Mouse (Mus musculus) brain, embryonic 14.5 days (tissue): ENCODE data around the gene Eaf1. TPM values are rescaled to one million over a fixed set of nuclear protein-coding genes. Genes with fewer than 3 reads are reported as not detected.

Experiments used
- DNase-seq: peaks from one replicate; pipeline ENCODE4 v3.0.0-alpha.2; 2011; ENCODE audit warnings: low read depth
- CTCF ChIP-seq: fragments of 200-500 bp; IDR thresholded peaks from 2 replicates; pipeline ENCODE4 v1.5.1; 2012; ENCODE audit warnings: inconsistent platforms, mild to moderate bottlenecking, moderate library complexity, borderline replicate concordance; ENCODE audit not compliant: insufficient read depth, insufficient read length; ENCODE audit errors: extremely low read depth
- POLR2A ChIP-seq: fragments of 200-500 bp; IDR thresholded peaks from 2 replicates; pipeline ENCODE4 v1.6.1; 2012; ENCODE audit warnings: mild to moderate bottlenecking, inconsistent platforms, borderline replicate concordance; ENCODE audit not compliant: poor library complexity, insufficient read depth, insufficient read length, severe bottlenecking; ENCODE audit errors: extremely low read depth
- polyA plus RNA-seq: library from polyadenylated mRNA; depleted of rRNA; stranded (reverse); fragments of >200 nt; gene quantifications from 2 replicates; pipeline ENCODE4 v1.2.3, GENCODE M21; 2012

Eaf1 gene
- polyA plus RNA-seq, 1 experiment: 19.1 TPM

DNA sequence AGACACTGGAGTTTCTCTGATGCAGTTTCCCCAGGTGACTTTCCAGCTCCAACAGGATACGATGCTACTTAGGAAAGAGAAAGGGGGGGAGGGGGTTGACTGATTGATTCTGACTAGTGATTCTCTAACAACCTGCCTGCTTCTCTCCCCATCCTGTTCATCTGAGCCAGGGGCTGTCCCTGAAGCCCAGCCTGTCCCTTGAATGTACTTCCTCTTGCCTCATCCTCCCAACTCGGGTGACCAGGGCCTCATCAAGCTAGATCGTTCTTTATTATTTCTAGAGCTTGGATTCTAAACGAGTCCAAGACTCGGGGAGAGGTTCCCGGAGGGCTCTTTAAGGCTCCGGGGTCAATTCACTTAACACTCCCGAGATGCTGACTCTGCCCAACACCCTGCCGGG is 298 bp upstream of the Eaf1 start:
- DNase-seq: no peak
- TF ChIP-seq CTCF: no peak

DNA sequence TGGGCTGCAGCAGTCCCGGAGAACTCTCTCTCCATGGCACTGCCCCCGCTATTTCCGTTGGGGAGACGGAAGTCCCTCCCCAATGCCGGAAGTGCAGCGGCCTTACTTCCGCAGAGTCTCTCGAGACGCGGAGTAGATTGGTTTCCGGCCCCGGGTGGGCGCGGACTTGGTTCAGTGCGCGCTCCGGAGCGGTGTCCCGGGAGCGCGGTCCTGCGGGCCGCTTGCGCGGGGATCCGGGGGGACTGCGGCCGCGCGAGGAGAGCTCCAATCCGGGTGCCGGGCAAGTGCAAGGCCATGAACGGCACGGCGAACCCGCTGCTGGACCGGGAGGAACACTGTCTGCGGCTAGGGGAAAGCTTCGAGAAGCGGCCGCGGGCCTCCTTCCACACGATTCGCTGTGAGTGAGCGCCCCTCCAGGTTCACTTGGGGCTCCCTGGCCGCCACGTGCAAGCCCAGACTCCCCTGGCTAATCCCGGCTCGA is 816 bp downstream of the Eaf1 start, which contains the start of gene Mettl6:
TSS of gene Mettl6 (minus strand) at position 66 of the 481 bp plus-strand sequence.
- TF ChIP-seq POLR2A (peak; percentile 85), CTCF (no peak)
- peak; percentile 97 for DNase-seq

- TF ChIP-seq CTCF (no peak), POLR2A (no peak)
- no peak for DNase-seq
Measured at GRCm38 (mm10) chr14:31495538-31495937, 1.3 kb downstream of the Eaf1 start.

DNA sequence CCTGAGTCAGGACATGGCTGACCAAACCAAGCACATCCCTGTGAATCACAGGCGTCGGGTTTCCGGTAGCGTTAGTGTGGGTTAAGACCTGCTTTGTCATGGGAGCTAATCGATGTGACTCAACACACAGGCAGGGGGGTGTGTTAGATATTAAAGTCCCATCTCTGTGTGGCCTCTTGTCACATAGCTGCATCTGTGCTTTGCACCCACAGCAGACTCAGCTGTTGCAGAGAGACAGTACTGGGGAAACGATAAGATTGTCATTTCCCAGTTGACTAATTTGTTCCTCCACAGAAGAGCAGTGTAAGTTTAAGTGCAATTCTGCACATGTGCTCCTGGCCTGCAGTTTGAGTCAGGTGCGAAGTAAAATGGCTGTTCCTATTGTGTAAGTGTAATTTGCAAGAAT is 2.0 kb downstream of the Eaf1 start:
- DNase-seq: no peak
- TF ChIP-seq POLR2A (no peak), CTCF (no peak)

GRCm38 (mm10) chr14:31499526-31499925 is 5.3 kb downstream of the Eaf1 start:
- no peak for DNase-seq
- no peak for TF ChIP-seq CTCF
- no peak for TF ChIP-seq POLR2A

- DNase-seq: no peak
- TF ChIP-seq POLR2A: no peak
- TF ChIP-seq CTCF: no peak
Measured at GRCm38 (mm10) chr14:31503406-31503805, 9.2 kb downstream of the Eaf1 start.

- TF ChIP-seq POLR2A: no peak
- TF ChIP-seq CTCF: no peak
- DNase-seq: peak; percentile 55
Measured at GRCm38 (mm10) chr14:31506456-31506855, 12.3 kb downstream of the Eaf1 start.

- peak; percentile 14 for DNase-seq
- TF ChIP-seq CTCF (no peak), POLR2A (no peak)
Measured at GRCm38 (mm10) chr14:31509911-31510310, 15.7 kb downstream of the Eaf1 start.

DNA sequence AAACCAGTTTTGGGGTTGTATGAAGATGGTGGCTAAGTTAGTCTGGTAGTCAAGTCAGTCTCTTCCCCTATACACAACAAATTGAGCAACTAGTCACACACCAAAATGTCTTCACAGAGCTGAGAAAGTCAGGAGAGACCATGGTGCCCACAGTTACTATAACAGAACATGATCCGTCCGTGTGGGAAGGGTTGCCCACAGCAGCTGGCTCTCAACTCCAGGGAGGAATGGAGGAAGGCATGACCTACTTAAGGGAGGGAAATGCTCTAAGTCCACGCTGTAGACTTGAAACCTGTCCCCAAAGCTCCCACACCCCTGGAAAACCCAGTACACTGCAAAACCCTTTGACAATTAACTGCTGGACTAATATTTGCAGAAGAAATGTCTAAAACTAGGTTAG is 16.1 kb downstream of the Eaf1 start:
- TF ChIP-seq CTCF: no peak
- TF ChIP-seq POLR2A: no peak
- DNase-seq: no peak

DNA sequence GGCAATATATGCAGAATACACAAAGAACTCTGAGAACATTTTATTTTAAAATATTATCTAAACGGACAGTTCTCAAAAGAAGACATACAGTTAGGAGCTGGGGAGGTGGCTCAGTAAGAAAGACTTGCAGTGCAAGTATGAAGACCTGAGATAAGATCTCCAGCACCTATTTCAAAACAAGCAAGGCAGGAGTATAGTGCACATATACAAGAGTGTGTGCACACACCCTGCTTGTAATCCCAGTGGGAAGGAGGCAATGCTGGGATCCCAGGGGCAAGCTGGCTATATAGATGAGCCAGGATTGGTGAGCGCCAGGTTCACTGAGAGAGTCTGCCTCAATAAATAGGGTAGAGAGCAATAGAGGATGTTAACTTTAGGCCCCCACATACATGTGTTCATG is 21.7 kb downstream of the Eaf1 start:
- TF ChIP-seq POLR2A (no peak), CTCF (no peak)
- DNase-seq: no peak

DNA sequence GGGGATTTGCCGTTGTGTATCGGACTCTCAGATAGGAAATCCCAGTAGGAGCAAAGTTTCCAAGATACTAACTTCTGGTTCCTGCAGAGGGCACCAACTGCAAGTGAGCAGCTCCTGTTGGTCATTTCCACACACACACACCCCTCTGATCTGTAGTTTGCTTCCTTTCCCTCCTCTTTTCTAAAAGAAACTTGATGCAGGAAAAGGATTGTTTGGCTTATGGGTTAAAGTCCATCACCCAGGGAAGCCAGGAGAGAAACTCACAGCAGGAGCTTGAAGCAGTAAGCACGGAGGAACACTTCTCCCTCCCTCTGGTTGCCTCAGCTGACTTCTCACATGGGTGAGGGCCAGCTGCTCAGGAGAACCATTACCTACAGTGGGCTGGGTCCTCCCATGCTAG is 25.0 kb downstream of the Eaf1 start:
- TF ChIP-seq CTCF (peak; percentile 25; the same call in 1 of the 2 replicates), POLR2A (no peak)
- peak; percentile 3 for DNase-seq

- no peak for DNase-seq
- TF ChIP-seq POLR2A (no peak), CTCF (no peak)
Measured at GRCm38 (mm10) chr14:31521318-31521717, 27.1 kb downstream of the Eaf1 start.
